Mouse (Mus musculus) embryonic fibroblast, embryonic 13.5 days (primary cell): ENCODE results near the gene Hexdc.

Source experiments
- CTCF ChIP-seq: IDR thresholded peaks from 2 replicates; pipeline ENCODE4 v1.5.1; 2011; ENCODE audit warnings: mild to moderate bottlenecking, control low read depth, low read length, moderate library complexity, borderline replicate concordance; ENCODE audit not compliant: insufficient read depth
- POLR2A ChIP-seq: IDR thresholded peaks from 2 replicates; pipeline ENCODE4 v1.6.1; 2011; ENCODE audit warnings: low read depth, mild to moderate bottlenecking, control low read depth, low read length, moderate library complexity

DNA sequence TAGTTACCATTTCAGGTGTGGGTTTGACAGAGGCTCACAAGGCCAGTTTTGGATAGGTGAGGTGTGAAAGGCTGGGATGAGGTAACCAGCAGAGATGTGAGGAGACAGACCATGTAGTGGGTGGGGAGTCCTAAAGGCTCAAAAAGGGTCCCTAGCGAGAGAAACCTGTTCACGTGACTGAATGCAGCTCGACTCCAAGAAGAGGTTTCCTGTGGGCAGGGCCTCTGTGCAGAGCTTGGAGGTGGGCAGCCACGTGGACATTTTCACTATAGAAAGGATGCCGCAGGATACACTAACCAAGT, 423 bp upstream of the Hexdc start:
- TF ChIP-seq POLR2A, result no peak
- no peak for TF ChIP-seq CTCF
